Mouse (Mus musculus): ENCODE data around the gene Dcxr.

DNA sequence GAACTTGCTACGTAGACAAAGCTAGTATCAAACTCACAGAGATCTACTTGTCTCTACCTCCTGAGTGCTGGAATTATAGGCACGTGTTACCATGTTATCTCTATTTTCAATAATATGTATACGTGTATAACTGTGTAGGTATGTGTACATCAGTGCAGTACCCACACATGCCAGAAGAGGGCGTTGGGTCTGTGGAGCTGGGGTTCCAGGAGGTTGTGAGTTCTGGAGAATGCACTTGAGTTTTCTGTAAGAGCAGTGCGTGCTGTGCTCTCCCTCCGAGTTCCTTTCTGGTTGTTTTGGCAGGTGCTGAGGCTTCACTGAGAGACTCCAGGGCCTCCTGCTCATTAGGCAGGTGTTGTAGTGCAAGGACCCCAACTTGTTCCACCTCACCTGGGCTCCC, 30.5 kb downstream of the Dcxr start:
- TF ChIP-seq POLR2A (IDR thresholded peaks at IDR 0.05; ENCODE audit: control insufficient read depth, low read depth, low read length) (no peak), CTCF (IDR thresholded peaks at IDR 0.05; ENCODE audit: control insufficient read depth, insufficient read depth, insufficient replicate concordance, low read depth, low read length) (peak; percentile 47; the same call in 1 of the 2 replicates)

Data from testis, adult 2 months (tissue).